Mouse (Mus musculus) urinary bladder, adult 2 months (tissue): Measurements from ENCODE around the gene Serpina1c. TPM values are rescaled to one million over a fixed set of nuclear protein-coding genes. Genes with fewer than 3 reads are reported as not detected.
"Not testable (repeated sequence)": the region's sequence is repeated elsewhere in the genome, so short reads cannot be mapped to it uniquely, and the experiment has no call there.

ENCODE experiments used
- DNase-seq: peaks from one replicate; pipeline ENCODE4 v3.0.0; 2022; ENCODE audit warnings: low spot score
- polyA plus RNA-seq: library from polyadenylated mRNA; depleted of rRNA; stranded (reverse); fragments of >200 nt; gene quantifications from 2 replicates; pipeline ENCODE4 v1.2.3, GENCODE M21; 2012; rRNA removed

Gene Serpina1c
- polyA plus RNA-seq = 0.07 TPM in 1 of 2 replicates, not detected in the other

DNA sequence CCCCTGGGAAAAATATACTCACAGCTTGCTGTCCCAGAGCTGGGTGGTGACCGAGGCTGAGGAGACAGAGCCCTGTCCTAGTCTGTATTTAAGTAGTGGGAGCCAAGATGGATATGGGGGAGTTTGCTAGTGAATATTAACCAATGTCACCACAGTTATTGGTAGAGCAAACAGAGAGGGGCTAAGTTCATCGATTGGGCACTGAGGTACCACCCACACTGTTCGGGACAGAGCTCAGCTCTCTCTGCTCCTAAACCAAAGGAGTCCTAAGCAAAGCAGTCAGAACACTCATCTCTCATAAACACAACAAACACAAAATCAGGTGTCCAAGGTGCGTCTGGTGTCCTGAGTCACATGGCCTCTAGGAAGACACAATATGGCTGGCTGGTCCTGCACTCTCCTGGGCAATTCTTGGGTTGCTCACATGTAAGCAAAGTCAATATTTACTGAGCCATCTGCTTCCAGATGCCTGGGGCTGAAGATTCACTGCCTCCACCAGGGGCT lies at the start of gene Serpina1c:
Serpina1c (minus strand) TSS at position 51 of the 504 bp plus-strand sequence.
- not testable (repeated sequence) for DNase-seq

DNA sequence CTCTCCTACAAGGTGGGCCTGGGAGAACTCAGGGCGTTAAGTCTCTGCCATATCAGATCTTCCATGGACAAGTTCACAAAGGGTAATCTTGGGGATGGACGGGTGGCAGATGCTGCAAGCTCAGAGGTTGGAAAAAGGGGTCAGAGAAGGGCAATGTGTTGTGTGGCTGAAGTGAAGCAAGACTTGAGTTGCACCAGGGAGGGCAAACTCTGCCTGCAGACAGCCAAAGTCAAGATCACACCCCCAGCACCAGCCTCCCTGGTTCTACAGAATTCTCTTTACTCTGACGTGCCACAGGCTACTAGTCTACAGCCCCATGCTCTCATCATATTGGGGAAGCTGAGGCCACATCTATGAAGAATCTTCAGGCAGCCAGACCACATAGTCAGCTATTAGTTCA lies 48.3 kb upstream of the Serpina1c start:
- not testable (repeated sequence) for DNase-seq

DNA sequence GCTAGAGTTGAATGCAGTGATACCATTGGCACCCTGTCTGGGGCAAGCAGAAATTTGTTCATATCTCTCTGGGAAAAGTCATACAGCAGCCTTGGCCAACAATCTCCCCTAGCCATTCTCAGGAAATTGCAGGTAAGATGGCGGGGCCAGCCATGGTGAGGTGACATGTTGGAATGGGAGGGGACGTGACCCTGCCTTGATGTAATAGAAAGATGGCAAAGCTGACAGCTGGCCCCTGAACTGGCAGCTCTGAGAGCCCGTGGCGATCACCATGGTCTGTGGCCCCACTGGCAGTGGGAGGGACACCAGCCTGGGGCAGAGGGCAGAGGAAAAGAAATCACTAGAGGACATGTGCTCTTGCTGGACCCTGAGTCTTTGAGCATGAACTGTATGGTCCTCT lies 41.6 kb upstream of the Serpina1c start:
- no peak for DNase-seq

DNA sequence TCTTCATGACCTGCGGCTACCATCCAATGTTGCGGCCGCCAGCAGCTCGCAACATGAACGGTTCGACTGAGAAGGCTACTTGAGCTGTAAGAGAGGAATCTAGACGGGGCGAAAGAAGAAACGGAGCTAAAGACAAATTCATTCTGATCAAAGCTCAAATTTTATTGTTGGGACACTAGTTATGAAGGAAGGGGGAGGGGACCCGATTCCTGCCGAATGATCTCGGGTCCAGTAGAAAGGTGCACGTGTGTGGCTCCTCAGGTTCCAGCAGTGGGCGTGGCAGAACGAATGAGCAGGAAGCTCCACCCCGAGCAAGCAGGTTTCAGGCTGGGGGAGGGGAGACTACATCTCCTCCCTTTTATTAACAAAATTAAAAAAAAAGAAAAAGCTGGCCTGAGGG lies 4.5 kb upstream of the Serpina1c start:
- DNase-seq = not testable (repeated sequence)

DNA sequence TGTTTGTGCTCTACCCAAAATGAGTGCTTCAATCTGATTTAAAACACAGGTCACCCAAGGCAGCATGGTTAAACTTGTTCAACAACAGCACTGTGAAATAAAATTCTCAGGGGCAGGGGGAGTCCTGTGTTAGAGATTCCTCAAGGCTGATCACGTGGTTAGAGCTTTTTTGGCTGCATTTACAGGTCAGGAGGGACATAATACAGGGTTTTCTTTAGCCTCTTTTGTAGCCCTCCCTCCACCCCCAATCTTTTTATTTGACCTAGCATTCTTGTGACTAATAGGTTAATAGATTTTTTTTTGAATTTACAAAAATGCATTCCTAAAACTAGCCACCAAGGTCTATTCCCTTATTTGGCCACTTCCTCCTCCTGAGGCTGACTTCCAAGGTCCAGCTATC lies 3.1 kb upstream of the Serpina1c start:
- DNase-seq = not testable (repeated sequence)

DNA sequence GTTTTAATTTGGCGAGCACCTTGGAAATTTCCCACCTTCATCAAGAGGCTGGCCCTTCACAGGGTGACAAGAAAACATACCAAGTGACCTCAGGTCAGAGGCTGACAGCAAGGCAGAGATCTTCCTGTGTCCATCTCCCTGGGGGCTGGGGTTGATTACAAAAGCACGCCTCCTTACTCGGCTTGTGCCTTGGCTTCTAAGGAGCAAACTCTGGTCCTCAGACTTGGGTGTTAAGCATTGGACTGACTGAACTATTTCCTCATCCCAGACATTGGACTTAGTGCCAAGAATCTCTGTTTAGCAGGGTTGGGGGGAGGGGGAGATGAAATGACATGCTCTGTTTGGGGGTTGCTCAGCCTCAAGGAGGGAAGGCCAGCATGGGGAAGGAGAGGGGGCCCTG lies 2.8 kb downstream of the Serpina1c start:
- DNase-seq = not testable (repeated sequence)

DNA sequence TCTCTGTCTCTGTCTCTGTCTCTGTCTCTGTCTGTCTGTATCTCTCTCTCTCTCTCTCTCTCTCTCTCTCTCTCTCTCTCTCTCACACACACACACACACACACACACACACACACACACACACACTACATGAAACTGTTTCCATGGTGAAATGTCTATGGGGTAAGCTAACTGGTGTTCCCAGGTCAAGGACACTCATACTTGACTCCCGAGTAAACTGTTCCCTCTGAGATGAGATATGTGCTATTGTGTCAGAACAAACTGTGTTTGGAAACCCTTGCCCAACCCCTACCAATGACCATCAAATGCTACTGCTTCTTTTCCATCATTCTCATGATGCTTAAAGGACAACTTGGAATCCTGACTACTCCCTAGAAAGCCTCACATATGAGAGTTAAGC lies 37.8 kb downstream of the Serpina1c start:
- not testable (repeated sequence) for DNase-seq

DNA sequence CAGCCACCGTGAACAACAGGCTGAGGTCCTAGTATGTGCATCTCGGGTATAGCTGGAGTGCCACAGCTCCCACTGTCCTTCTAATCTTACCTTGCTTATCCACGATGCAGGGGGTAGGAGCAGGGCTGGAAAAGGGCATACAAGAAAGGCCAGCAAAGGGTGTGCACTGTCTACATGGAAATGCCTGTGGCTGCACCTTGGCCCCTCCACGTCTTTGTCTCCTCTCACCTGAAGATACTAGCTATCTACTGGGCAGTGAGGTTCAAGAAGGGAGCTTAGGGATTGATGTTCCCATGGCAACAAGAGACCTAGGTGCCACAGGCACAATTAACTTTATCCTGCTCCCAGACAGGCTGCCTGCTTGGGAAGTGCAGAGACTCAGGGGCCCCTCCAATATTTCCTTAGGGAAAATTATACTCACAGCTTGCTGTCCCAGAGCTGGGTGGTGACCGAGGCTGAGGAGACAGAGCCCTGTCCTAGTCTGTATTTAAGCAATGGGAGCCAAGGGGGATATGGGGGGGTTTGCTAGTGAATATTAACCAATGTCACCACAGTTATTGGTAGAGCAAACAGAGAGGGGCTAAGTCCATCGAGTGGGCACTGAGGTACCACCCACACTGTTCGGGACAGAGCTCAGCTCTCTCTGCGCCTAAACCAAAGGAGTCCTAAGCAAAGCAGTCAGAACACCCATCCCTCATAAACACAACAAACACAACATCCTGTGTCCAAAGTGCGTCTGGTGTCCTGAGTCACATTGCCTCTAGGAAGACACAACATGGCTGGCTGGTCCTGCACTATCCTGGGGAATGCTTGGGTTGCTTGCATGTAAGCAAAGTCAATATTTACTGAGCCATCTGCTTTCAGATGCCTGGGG lies 41.3 kb downstream of the Serpina1c start, which contains the start of gene Serpina1a:
Serpina1a (minus strand) TSS at position 462 of the 874 bp plus-strand sequence.
- DNase-seq = not testable (repeated sequence)

DNA sequence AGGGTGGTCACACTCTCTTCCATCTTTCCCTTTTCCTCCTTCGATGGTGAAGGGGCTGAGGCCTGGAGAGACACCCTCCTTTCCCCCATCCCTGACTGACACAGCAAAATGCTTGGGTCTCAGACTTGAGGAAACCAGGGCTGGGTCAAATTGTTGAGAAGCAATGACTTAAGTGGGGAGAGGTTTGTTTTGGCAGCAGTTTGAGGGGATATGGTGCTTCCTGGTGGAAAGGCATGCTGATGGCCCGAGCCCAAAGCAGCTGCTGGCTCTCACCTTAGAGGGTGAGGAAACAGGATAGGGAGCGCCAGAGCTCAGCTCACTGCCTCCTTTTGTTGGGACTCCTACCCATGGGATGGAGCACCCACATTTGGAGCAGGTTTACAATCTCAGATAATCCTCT lies 43.7 kb downstream of the Serpina1c start:
- DNase-seq = no peak

DNA sequence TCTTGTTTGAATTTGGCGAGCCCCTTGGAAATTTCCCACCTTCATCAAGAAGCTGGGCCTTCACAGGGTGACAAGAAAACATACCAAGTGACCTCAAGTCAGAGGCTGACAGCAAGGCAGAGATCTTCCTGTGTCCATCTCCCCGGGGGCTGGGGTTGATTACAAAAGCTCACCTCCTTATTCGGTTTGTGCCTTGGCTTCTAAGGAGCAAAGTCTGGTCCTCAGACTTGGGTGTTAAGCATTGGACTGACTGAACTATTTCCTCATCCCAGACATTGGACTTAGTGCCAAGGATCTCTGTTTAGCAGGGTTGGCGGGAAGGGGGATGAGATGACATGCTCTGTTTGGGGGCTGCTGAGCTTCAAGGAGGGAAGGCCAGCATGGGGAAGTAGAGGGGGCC lies 44.1 kb downstream of the Serpina1c start:
- not testable (repeated sequence) for DNase-seq

DNA sequence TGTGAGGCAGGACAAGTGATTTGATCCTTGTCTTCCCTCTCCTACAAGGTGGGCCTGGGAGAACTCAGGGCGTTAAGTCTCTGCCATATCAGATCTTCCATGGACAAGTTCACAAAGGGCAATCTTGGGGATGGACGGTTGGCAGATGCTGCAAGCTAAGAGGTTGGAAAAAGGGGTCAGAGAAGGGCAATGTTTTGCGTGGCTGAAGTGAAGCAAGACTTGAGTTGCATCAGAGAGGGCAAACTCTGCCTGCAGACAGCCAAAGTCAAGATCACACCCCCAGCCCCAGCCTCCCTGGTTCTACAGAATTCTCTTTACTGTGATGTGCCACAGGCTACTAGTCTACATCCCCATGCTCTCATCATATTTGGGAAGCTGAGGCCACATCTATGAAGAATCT lies 45.1 kb downstream of the Serpina1c start:
- DNase-seq = not testable (repeated sequence)

DNA sequence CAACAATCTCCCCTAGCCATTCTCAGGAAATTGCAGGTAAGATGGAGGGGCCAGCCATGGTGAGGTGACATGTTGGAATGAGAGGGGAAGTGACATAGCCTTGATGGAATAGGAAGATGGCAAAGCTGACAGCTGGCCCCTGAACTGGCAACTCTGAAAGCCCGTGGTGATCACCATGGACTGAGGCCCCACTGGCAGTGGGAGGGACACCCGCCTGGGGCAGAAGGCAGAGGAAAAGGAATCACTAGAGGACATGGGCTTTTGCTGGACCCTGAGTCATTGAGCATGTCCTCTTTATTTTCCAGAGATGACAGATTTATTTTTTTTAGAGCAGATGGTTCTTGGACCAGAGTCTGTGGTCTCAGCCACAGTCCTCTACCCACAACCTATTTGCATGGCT lies 51.7 kb downstream of the Serpina1c start:
- DNase-seq = not testable (repeated sequence)

Other genes starting within 250 kb of the Serpina1c start
- not detected in 2 replicates for gene Serpina6, start 247.7 kb downstream of the Serpina1c start, polyA plus RNA-seq
- not detected in 2 replicates for gene Serpina16, start 228.7 kb downstream of the Serpina1c start, polyA plus RNA-seq
- not detected in 2 replicates for gene Serpina1f, start 209.4 kb downstream of the Serpina1c start, polyA plus RNA-seq
- gene Serpina1d, start 131.3 kb downstream of the Serpina1c start, polyA plus RNA-seq = not detected in 2 replicates
- 0.18 TPM in 1 of 2 replicates, not detected in the other for gene Serpina1b, start 74.5 kb downstream of the Serpina1c start, polyA plus RNA-seq
- 0.28 TPM in 1 of 2 replicates, not detected in the other for gene Serpina1a, start 41.3 kb downstream of the Serpina1c start, polyA plus RNA-seq
- gene Serpina1e, start 54.1 kb upstream of the Serpina1c start, polyA plus RNA-seq = 0.06 and 0.43 TPM in 2 replicates
- not detected in 2 replicates for gene Serpina11, start 85.1 kb upstream of the Serpina1c start, polyA plus RNA-seq
- gene Serpina9, start 108.9 kb upstream of the Serpina1c start, polyA plus RNA-seq = 0.01 TPM in 1 of 2 replicates, not detected in the other
- gene Serpina12, start 139.6 kb upstream of the Serpina1c start, polyA plus RNA-seq = not detected in 2 replicates
- not detected in 2 replicates for gene Serpina5, start 196.2 kb upstream of the Serpina1c start, polyA plus RNA-seq
- not detected in 2 replicates for gene Serpina3a, start 207.8 kb upstream of the Serpina1c start, polyA plus RNA-seq
- gene Serpina3b, start 223.1 kb upstream of the Serpina1c start, polyA plus RNA-seq = 0.84 and 1.7 TPM in 2 replicates
- 4.5 and 5.4 TPM in 2 replicates for gene Serpina3c, start 249.0 kb upstream of the Serpina1c start, polyA plus RNA-seq